Mouse (Mus musculus) midbrain, postnatal 0 days (tissue): ENCODE measurements at regions not wholly inside any gene's neighbourhood (a gene's known extent, or its start where the extent isn't known, plus 50 kb on each side); places are given as distances from the start of the nearest gene placed in this dataset.
A peak's percentile ranks its signal among the peaks of the same experiment; 100 is the strongest.

ENCODE experiments used
- ATAC-seq: fragments of 200-750 bp; cut with Nextera tagmentation; 2 replicates; pipeline ENCODE4 v1.8.0; 2017; ENCODE audit warnings: moderate number of reproducible peaks, mild to moderate bottlenecking, moderate TSS enrichment, moderate library complexity; ENCODE audit not compliant: low FRiP score
- DNase-seq: peaks from one replicate; pipeline ENCODE4 v3.0.0-alpha.2; 2015; ENCODE audit warnings: low spot score
- H3K27ac ChIP-seq: fragments of 300-500 bp; sonication (generic); 2 replicates; pipeline ENCODE4 v1.5.1; 2014; ENCODE audit warnings: low read depth, mild to moderate bottlenecking, low read length, mixed read lengths
- H3K27me3 ChIP-seq: fragments of 300-500 bp; sonication (generic); 2 replicates; pipeline ENCODE4 v1.6.1; 2014; ENCODE audit warnings: low read length, control low read depth, mixed read lengths; ENCODE audit not compliant: insufficient read depth
- H3K36me3 ChIP-seq: fragments of 300-500 bp; sonication (generic); 2 replicates; pipeline ENCODE4 v1.6.1; 2014; ENCODE audit warnings: low read length, control low read depth, mixed read lengths; ENCODE audit not compliant: insufficient read depth
- H3K4me1 ChIP-seq: fragments of 300-500 bp; sonication (generic); 2 replicates; pipeline ENCODE4 v1.6.1; 2014; ENCODE audit warnings: mild to moderate bottlenecking, control low read depth, antibody characterized with exemption, low read length, mixed read lengths; ENCODE audit not compliant: insufficient read depth
- H3K4me2 ChIP-seq: fragments of 300-500 bp; sonication (generic); 2 replicates; pipeline ENCODE4 v1.6.1; 2014; ENCODE audit warnings: low read depth, mild to moderate bottlenecking, low read length, mixed read lengths; ENCODE audit not compliant: poor library complexity, severe bottlenecking
- H3K4me3 ChIP-seq: fragments of 300-500 bp; sonication (generic); 2 replicates; pipeline ENCODE4 v1.5.1; 2014; ENCODE audit warnings: low read depth, mild to moderate bottlenecking, low read length, moderate library complexity
- H3K9ac ChIP-seq: fragments of 300-500 bp; sonication (generic); replicated peaks from 2 replicates; pipeline ENCODE4 v1.6.1; 2014; ENCODE audit warnings: mild to moderate bottlenecking, low read length, moderate library complexity, mixed read lengths; ENCODE audit not compliant: poor library complexity, severe bottlenecking
- H3K9me3 ChIP-seq: fragments of 300-500 bp; sonication (generic); 2 replicates; pipeline ENCODE4 v1.6.1; 2016; ENCODE audit warnings: low read length, control low read depth
- CTCF ChIP-seq: IDR thresholded peaks from 2 replicates; pipeline ENCODE4 v1.5.1; 2016; ENCODE audit warnings: antibody characterized with exemption, mild to moderate bottlenecking
- WGBS: fragments of 180-500 bp; shearing (Covaris S2); extraction: QIAGEN DNeasy Blood & Tissue Kit; methylation state at CpG from one replicate; pipeline ENCODE4 v1.1.7; 2014; 5-methylcytosine and 5-hydroxymethylcytosine counted together

DNA sequence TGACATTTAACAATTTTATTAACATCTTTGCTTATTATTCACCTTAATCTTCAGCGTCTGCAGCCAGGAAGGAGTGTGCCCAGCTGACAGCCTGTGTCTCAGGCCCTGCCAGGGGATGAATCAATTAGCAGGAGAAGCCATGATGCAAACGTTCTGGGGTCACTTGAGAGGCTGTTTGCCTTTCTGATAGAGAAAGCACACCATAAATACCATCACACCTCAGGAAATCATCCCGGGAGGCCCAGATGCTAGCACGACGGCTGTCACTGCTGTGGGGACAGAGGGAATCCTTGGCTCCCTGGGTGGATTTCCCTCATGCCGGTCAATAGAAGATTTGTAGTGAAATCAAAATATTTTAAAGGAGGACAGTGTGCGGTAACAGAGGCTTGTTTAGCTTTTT, 343.7 kb upstream of the Hnrnpa3 start:
- ATAC-seq (no peak), DNase-seq (no peak)
- Histone ChIP-seq H3K4me2 (no peak overlapping the region), H3K9me3 (no peaks in the 10 kb centered on the region), H3K36me3 (no peaks in the 10 kb centered on the region), H3K27ac (no peak overlapping the region), H3K9ac (no peak overlapping the region), H3K27me3 (no peaks in the 10 kb centered on the region), H3K4me3 (no peak overlapping the region), H3K4me1 (no peaks in the 10 kb centered on the region)
- WGBS: 51% methylated on average over 7 of the region's 7 CpGs
- TF ChIP-seq CTCF: no peak

DNA sequence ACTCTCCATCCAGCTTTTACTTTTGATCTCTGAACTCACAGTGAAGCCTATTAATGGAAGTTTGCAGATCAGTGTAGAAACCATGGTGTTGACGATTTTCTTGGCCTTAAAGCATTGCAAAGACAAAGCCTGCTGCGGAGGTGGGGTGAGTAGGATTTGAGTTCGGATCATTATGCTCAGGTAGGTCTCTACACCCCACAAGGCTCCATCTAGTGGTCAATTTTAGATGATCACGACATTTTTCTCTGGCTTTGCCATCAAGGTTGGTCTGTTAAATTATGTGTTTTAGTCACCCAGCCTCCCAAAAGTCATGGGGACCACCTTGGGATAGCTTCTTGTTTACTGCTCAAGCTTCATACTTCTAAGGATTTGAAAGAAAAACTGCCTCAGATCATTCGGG, 340.9 kb upstream of the Hnrnpa3 start:
- Histone ChIP-seq H3K36me3 (no peaks in the 10 kb centered on the region), H3K4me3 (no peak overlapping the region), H3K4me2 (no peak overlapping the region), H3K27ac (no peak overlapping the region), H3K27me3 (no peaks in the 10 kb centered on the region), H3K4me1 (no peaks in the 10 kb centered on the region), H3K9ac (no peak overlapping the region), H3K9me3 (no peaks in the 10 kb centered on the region)
- WGBS: 59% methylated on average over 5 of the region's 5 CpGs
- TF ChIP-seq CTCF: peak; percentile 36
- ATAC-seq (no peak), DNase-seq (no peak)

DNA sequence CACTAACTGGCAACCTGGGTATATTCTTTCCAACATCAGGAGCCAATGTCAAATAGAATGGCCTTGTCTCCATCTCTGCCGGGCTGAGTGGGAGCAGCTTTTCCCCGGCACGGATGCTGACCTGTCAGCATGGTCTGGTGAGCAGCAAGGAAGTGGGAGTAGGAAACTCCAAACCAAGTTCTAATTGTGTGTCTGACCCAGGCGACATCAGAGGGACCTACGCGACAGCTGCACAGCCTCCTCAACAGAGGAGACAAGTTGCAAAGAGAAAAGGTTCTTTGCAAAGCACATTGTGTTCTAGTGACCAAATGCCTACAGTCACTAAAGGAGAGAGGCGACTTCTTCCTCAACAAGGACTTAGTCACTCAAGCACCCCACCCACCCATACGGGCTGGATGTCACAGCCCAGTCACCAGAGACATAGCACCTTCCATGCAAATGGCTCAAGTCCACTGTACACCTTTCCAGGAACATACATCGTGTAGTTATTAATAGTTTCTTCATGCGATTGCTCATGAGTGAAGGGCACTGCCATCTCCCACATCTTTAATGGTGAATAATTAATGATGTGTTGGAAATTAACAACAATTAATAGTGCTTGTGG, 334.8 kb upstream of the Hnrnpa3 start:
- H3K27me3 ChIP-seq: no peaks in the 10 kb centered on the region
- no peaks in the 10 kb centered on the region for H3K4me1 ChIP-seq
- H3K9ac ChIP-seq: no peak overlapping the region
- DNase-seq (no peak), ATAC-seq (no peak)
- H3K9me3 ChIP-seq: no peaks in the 10 kb centered on the region
- TF ChIP-seq CTCF: no peak
- H3K4me2 ChIP-seq: no peak overlapping the region
- H3K4me3 ChIP-seq: no peak overlapping the region
- H3K27ac ChIP-seq: no peak overlapping the region
- WGBS: 86% methylated on average over 10 of the region's 10 CpGs
- no peaks in the 10 kb centered on the region for H3K36me3 ChIP-seq

DNA sequence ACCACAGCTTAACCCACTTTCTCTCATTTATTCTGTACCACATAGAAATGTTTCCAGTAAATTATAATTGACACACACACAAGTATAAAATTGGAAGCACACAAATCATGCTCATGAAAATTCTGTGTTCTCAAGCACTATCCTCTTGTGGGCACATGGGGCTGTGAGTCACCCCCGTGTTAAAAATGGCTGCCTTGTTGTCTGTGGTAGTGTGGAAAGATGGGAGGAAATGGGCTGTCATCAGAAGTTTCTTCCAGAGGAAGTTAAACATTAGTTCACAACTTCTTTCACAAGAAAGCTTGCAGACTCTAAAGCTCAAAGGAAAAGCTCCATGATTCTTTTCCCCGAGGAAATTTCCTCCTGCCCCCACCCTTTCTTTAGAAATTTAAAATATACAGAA, 329.5 kb upstream of the Hnrnpa3 start:
- Histone ChIP-seq H3K27ac (no peak overlapping the region), H3K4me1 (no peaks in the 10 kb centered on the region), H3K9me3 (no peaks in the 10 kb centered on the region), H3K36me3 (no peaks in the 10 kb centered on the region), H3K4me2 (no peak overlapping the region), H3K4me3 (no peak overlapping the region), H3K9ac (no peak overlapping the region), H3K27me3 (no peaks in the 10 kb centered on the region)
- ATAC-seq: no peak
- DNase-seq: no peak
- no peak for TF ChIP-seq CTCF
- WGBS: 78% methylated on average over 2 of the region's 2 CpGs

DNA sequence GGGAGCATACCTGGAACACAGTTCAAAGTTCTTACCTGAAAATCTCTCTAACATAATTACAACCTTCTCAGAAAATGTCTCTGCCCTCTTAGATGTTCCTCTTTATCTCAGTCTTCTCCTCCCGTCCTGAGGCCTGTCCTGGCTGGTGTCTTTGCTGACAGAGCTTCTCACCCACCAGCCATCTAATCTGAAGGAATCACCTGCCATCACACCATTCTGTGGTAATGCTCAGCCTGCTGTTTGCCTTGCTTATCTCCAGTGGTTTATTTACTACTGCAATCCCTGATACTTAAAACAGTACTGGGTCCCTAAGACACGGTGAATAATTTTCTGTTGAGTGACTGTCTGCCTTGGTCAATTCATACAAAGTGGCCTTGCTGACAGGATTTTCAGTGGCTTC, 317.8 kb upstream of the Hnrnpa3 start:
- Histone ChIP-seq H3K27ac (no peak overlapping the region), H3K9me3 (no peaks in the 10 kb centered on the region), H3K4me1 (no peaks in the 10 kb centered on the region), H3K9ac (no peak overlapping the region), H3K4me3 (no peak overlapping the region), H3K27me3 (no peaks in the 10 kb centered on the region), H3K4me2 (no peak overlapping the region), H3K36me3 (no peaks in the 10 kb centered on the region)
- no peak for DNase-seq
- TF ChIP-seq CTCF: no peak
- no peak for ATAC-seq
- WGBS: 85% methylated on average over 2 of the region's 2 CpGs

DNA sequence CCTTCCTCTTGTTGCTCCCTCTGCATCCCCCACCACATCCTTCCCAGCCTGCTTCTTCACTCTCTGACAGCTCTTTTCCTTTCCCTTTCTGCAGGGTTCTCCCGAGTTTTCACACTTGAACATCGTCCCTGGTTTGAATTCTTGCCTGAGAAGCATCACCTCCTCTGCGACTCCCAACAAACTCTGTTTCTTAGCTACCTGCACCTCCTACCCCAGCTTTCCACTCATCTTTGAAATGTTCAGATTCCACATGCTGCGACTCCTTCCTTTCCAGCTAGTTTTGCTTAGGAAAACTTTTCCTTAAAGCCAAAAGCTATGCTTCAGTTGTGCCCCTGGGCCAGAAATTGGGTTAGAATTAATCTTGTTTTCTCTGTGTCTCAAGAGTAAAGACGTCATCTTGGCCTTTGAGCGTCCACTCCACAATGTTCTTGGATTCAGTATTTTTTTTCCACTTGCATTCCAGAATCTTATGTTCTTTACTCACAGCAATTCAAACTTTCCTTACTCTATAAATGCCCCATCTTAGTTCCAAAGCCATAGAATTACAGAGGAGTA, 317.3 kb upstream of the Hnrnpa3 start:
- H3K4me3 ChIP-seq: no peak overlapping the region
- no peak overlapping the region for H3K9ac ChIP-seq
- WGBS: 87% methylated on average over 6 of the region's 6 CpGs
- H3K36me3 ChIP-seq: no peaks in the 10 kb centered on the region
- DNase-seq (no peak), ATAC-seq (no peak)
- TF ChIP-seq CTCF: no peak
- no peak overlapping the region for H3K4me2 ChIP-seq
- no peaks in the 10 kb centered on the region for H3K4me1 ChIP-seq
- H3K27ac ChIP-seq: no peak overlapping the region
- H3K27me3 ChIP-seq: no peaks in the 10 kb centered on the region
- H3K9me3 ChIP-seq: no peaks in the 10 kb centered on the region
